Mouse (Mus musculus): ENCODE measurements around the gene Ccdc33. TPM values are rescaled to one million over a fixed set of nuclear protein-coding genes. Genes with fewer than 3 reads are reported as not detected.
A peak's percentile ranks its signal among the peaks of the same experiment; 100 is the strongest.

Ccdc33 gene
- 0.25 and 0.54 TPM in 2 replicates for polyA plus RNA-seq (2014; fragmentation: Nextera tagmentation; extraction: Ambion mirVana)

DNA sequence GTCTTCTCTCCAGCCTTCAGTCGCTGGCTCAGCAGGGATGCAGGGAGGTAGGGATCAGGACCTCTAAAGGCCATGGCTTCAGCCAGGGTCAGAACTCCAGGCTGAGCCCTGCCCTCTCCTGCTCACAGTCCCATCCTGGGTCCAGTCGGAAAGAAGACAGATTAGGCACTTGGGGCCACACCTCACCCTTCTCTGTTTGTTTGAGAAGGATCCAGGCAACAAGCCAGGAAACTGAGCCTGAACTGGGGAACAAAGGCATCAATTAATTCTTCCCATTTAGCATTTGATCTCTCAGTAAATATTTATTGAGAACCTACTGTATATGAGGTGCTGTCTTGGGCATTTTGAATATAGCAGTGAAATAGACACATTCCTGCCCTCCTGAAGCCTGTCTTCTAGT lies at the start of gene Ccdc33:
Gene Ccdc33 (minus strand): TSS at position 153 of the 400 bp plus-strand sequence.
- Histone ChIP-seq H3K36me3 (ENCODE audit: control insufficient read depth, insufficient read depth, low read length) (no peaks in the 10 kb centered on the region), H3K27me3 (replicated peaks; ENCODE audit: control insufficient read depth, insufficient read depth, low read length) (no peaks in the 10 kb centered on the region), H3K4me2 (ENCODE audit: low read depth, low read length) (no peak within 1 kb of the TSS), H3K4me3 (ENCODE audit: low read depth, low read length) (no peak within 1 kb of the TSS), H3K9me3 (ENCODE audit: control insufficient read depth, low read length) (no peaks in the 10 kb centered on the region), H3K27ac (replicated peaks; ENCODE audit: low read depth, low read length) (no peak within 1 kb of the TSS), H3K9ac (ENCODE audit: low read depth, low read length) (no peak within 1 kb of the TSS), H3K4me1 (ENCODE audit: control insufficient read depth, insufficient read depth, low read length) (peaks cover 20% of the 10 kb centered on the region)
- ATAC-seq (ENCODE audit: low read depth) (no peak), DNase-seq (ENCODE audit: low spot score) (no peak)
- 37% methylated on average over 2 of the region's 2 CpGs for WGBS

DNA sequence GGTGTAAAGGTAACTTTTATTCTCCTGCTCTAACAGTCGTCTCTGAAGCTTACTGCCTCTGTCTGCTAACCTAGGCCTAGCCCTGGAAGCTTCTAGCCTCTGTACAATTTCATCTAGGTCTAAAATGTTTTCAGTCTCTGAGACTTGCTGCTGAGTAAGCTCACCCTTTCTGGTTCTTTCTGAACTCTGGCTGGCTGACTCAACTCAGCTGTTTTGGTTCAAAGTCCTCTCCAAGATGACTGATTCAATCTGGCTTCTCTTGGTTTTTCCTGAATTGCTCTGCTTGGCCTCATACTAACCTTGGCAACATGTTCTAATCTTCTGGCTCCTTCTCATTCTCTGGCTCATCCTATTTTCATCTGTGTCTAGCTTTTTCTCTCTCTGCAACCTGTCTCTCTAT lies 47.2 kb upstream of the Ccdc33 start:
- no peak overlapping the region for H3K4me2 ChIP-seq (ENCODE audit: low read depth, low read length)
- H3K4me1 ChIP-seq (ENCODE audit: control insufficient read depth, insufficient read depth, low read length) = peaks cover 12% of the 10 kb centered on the region; the same call in 1 of the 2 replicates
- no peak overlapping the region for H3K27ac ChIP-seq (replicated peaks; ENCODE audit: low read depth, low read length)
- no peak for ATAC-seq (ENCODE audit: low read depth)
- H3K9ac ChIP-seq (ENCODE audit: low read depth, low read length) = no peak overlapping the region
- H3K4me3 ChIP-seq (ENCODE audit: low read depth, low read length) = no peak overlapping the region
- no peak for DNase-seq (ENCODE audit: low spot score)
- H3K36me3 ChIP-seq (ENCODE audit: control insufficient read depth, insufficient read depth, low read length) = no peaks in the 10 kb centered on the region
- H3K27me3 ChIP-seq (replicated peaks; ENCODE audit: control insufficient read depth, insufficient read depth, low read length) = no peaks in the 10 kb centered on the region
- 68% methylated on average over 1 of the region's 1 CpGs for WGBS
- no peaks in the 10 kb centered on the region for H3K9me3 ChIP-seq (ENCODE audit: control insufficient read depth, low read length)

DNA sequence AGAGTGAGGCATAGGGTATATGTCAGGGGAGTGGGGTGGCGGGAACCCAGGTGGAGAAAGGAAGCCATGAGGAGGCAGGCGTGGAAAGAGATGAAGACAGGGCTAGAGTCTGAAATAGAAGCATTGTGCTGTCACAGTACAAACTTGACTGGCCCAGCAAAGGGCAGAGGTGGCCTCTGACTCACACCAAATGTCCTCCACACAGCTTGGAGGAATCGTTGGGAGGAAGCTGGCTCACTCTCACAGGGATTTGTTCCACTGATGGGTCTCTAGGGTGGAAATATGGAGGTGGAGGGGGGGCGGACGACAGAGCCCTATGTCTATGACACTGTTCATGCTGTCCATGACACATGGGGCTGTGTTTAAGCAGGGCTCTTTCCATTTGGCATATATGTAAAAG lies 44.5 kb upstream of the Ccdc33 start:
- H3K4me1 ChIP-seq (ENCODE audit: control insufficient read depth, insufficient read depth, low read length) = peaks cover 16% of the 10 kb centered on the region
- no peaks in the 10 kb centered on the region for H3K36me3 ChIP-seq (ENCODE audit: control insufficient read depth, insufficient read depth, low read length)
- ATAC-seq (ENCODE audit: low read depth) (no peak), DNase-seq (ENCODE audit: low spot score) (no peak)
- 66% methylated on average over 5 of the region's 5 CpGs for WGBS
- H3K27ac ChIP-seq (replicated peaks; ENCODE audit: low read depth, low read length) = no peak overlapping the region
- no peaks in the 10 kb centered on the region for H3K9me3 ChIP-seq (ENCODE audit: control insufficient read depth, low read length)
- H3K27me3 ChIP-seq (replicated peaks; ENCODE audit: control insufficient read depth, insufficient read depth, low read length) = no peaks in the 10 kb centered on the region
- H3K4me2 ChIP-seq (ENCODE audit: low read depth, low read length) = no peak overlapping the region
- H3K9ac ChIP-seq (ENCODE audit: low read depth, low read length) = no peak overlapping the region
- no peak overlapping the region for H3K4me3 ChIP-seq (ENCODE audit: low read depth, low read length)

- WGBS = 81% methylated on average over 3 of the region's 3 CpGs
- ATAC-seq (ENCODE audit: low read depth) (no peak), DNase-seq (ENCODE audit: low spot score) (no peak)
- no peaks in the 10 kb centered on the region for H3K27me3 ChIP-seq (replicated peaks; ENCODE audit: control insufficient read depth, insufficient read depth, low read length)
- H3K4me2 ChIP-seq (ENCODE audit: low read depth, low read length) = no peak overlapping the region
- H3K4me3 ChIP-seq (ENCODE audit: low read depth, low read length) = no peak overlapping the region
- no peaks in the 10 kb centered on the region for H3K36me3 ChIP-seq (ENCODE audit: control insufficient read depth, insufficient read depth, low read length)
- H3K4me1 ChIP-seq (ENCODE audit: control insufficient read depth, insufficient read depth, low read length) = peaks cover 26% of the 10 kb centered on the region
- H3K9me3 ChIP-seq (ENCODE audit: control insufficient read depth, low read length) = no peaks in the 10 kb centered on the region
- H3K27ac ChIP-seq (replicated peaks; ENCODE audit: low read depth, low read length) = no peak overlapping the region
- no peak overlapping the region for H3K9ac ChIP-seq (ENCODE audit: low read depth, low read length)
Observed at GRCm38 (mm10) chr9:58162173-58162572, 43.5 kb upstream of the Ccdc33 start.

- Histone ChIP-seq H3K27me3 (replicated peaks; ENCODE audit: control insufficient read depth, insufficient read depth, low read length) (no peaks in the 10 kb centered on the region), H3K4me3 (ENCODE audit: low read depth, low read length) (no peak overlapping the region), H3K9me3 (ENCODE audit: control insufficient read depth, low read length) (no peaks in the 10 kb centered on the region), H3K9ac (ENCODE audit: low read depth, low read length) (no peak overlapping the region), H3K27ac (replicated peaks; ENCODE audit: low read depth, low read length) (peak overlapping the region; percentile 96), H3K36me3 (ENCODE audit: control insufficient read depth, insufficient read depth, low read length) (no peaks in the 10 kb centered on the region), H3K4me2 (ENCODE audit: low read depth, low read length) (no peak overlapping the region), H3K4me1 (ENCODE audit: control insufficient read depth, insufficient read depth, low read length) (peaks cover 43% of the 10 kb centered on the region)
- 69% methylated on average over 5 of the region's 5 CpGs for WGBS
- DNase-seq (ENCODE audit: low spot score) = no peak
- no peak for ATAC-seq (ENCODE audit: low read depth)
Observed at GRCm38 (mm10) chr9:58160315-58160714, 41.7 kb upstream of the Ccdc33 start.

- ATAC-seq (ENCODE audit: low read depth) (no peak), DNase-seq (ENCODE audit: low spot score) (peak; percentile 67)
- Histone ChIP-seq H3K9me3 (ENCODE audit: control insufficient read depth, low read length) (no peaks in the 10 kb centered on the region), H3K9ac (ENCODE audit: low read depth, low read length) (no peak overlapping the region), H3K4me1 (ENCODE audit: control insufficient read depth, insufficient read depth, low read length) (peaks cover 48% of the 10 kb centered on the region), H3K27ac (replicated peaks; ENCODE audit: low read depth, low read length) (peak overlapping the region; percentile 96), H3K4me3 (ENCODE audit: low read depth, low read length) (no peak overlapping the region), H3K27me3 (replicated peaks; ENCODE audit: control insufficient read depth, insufficient read depth, low read length) (no peaks in the 10 kb centered on the region), H3K36me3 (ENCODE audit: control insufficient read depth, insufficient read depth, low read length) (no peaks in the 10 kb centered on the region), H3K4me2 (ENCODE audit: low read depth, low read length) (peak overlapping the region; percentile 65)
- WGBS = 49% methylated on average over 4 of the region's 4 CpGs
Observed at GRCm38 (mm10) chr9:58159855-58160254, 41.2 kb upstream of the Ccdc33 start.

GRCm38 (mm10) chr9:58158541-58159311 lies 40.1 kb upstream of the Ccdc33 start:
- Histone ChIP-seq H3K4me3 (ENCODE audit: low read depth, low read length) (peak overlapping the region; percentile 38), H3K9ac (ENCODE audit: low read depth, low read length) (peak overlapping the region; percentile 61), H3K9me3 (ENCODE audit: control insufficient read depth, low read length) (no peaks in the 10 kb centered on the region), H3K4me1 (ENCODE audit: control insufficient read depth, insufficient read depth, low read length) (peaks cover 58% of the 10 kb centered on the region), H3K27me3 (replicated peaks; ENCODE audit: control insufficient read depth, insufficient read depth, low read length) (no peaks in the 10 kb centered on the region), H3K36me3 (ENCODE audit: control insufficient read depth, insufficient read depth, low read length) (no peaks in the 10 kb centered on the region), H3K4me2 (ENCODE audit: low read depth, low read length) (peak overlapping the region; percentile 65), H3K27ac (replicated peaks; ENCODE audit: low read depth, low read length) (peak overlapping the region; percentile 96)
- ATAC-seq (ENCODE audit: low read depth) (peak; percentile 94), DNase-seq (ENCODE audit: low spot score) (peak; percentile 96)
- WGBS = 10% methylated on average over 7 of the region's 7 CpGs

- 68% methylated on average over 10 of the region's 13 CpGs for WGBS
- H3K9ac ChIP-seq (ENCODE audit: low read depth, low read length) = peak overlapping the region; percentile 61
- peak overlapping the region; percentile 65 for H3K4me2 ChIP-seq (ENCODE audit: low read depth, low read length)
- peak overlapping the region; percentile 38 for H3K4me3 ChIP-seq (ENCODE audit: low read depth, low read length)
- no peak for ATAC-seq (ENCODE audit: low read depth)
- H3K27me3 ChIP-seq (replicated peaks; ENCODE audit: control insufficient read depth, insufficient read depth, low read length) = no peaks in the 10 kb centered on the region
- DNase-seq (ENCODE audit: low spot score) = no peak
- no peaks in the 10 kb centered on the region for H3K9me3 ChIP-seq (ENCODE audit: control insufficient read depth, low read length)
- H3K27ac ChIP-seq (replicated peaks; ENCODE audit: low read depth, low read length) = peak overlapping the region; percentile 96
- H3K4me1 ChIP-seq (ENCODE audit: control insufficient read depth, insufficient read depth, low read length) = peaks cover 66% of the 10 kb centered on the region
- H3K36me3 ChIP-seq (ENCODE audit: control insufficient read depth, insufficient read depth, low read length) = no peaks in the 10 kb centered on the region
Observed at GRCm38 (mm10) chr9:58157838-58158237, 39.2 kb upstream of the Ccdc33 start.

All from embryonic facial prominence, embryonic 14.5 days (tissue).